Mouse (Mus musculus) cerebellum, adult 2 months (tissue): Measurements from ENCODE around the gene Trim71. TPM values are rescaled to one million over a fixed set of nuclear protein-coding genes. Genes with fewer than 3 reads are reported as not detected.

Experiments used
- DNase-seq, 2 experiments: peaks; one replicate each; pipeline ENCODE4 v3.0.0; 2021
- H3K27ac ChIP-seq: fragments of 200-500 bp; 2 replicates; pipeline ENCODE4 v1.5.1; 2012; ENCODE audit warnings: low read length, control low read depth, inconsistent platforms; ENCODE audit not compliant: insufficient read depth
- H3K27me3 ChIP-seq: fragments of 200-500 bp; 2 replicates; pipeline ENCODE4 v1.6.1; 2012; ENCODE audit warnings: inconsistent platforms, mild to moderate bottlenecking, low read length, moderate library complexity; ENCODE audit not compliant: control insufficient read depth, insufficient read depth
- H3K4me1 ChIP-seq: fragments of 200-500 bp; 2 replicates; pipeline ENCODE4 v1.6.1; 2011; ENCODE audit warnings: low read length; ENCODE audit not compliant: control insufficient read depth, insufficient read depth
- H3K4me3 ChIP-seq: fragments of 200-500 bp; replicated peaks from 2 replicates; pipeline ENCODE3; 2011; ENCODE audit warnings: mild to moderate bottlenecking, low read depth, low read length, control low read depth; ENCODE audit not compliant: insufficient read depth
- CTCF ChIP-seq: fragments of 200-500 bp; IDR thresholded peaks from 2 replicates; pipeline ENCODE4 v1.5.1; 2011; ENCODE audit warnings: low read depth, mild to moderate bottlenecking, control low read depth, low read length, moderate library complexity, borderline replicate concordance; ENCODE audit not compliant: insufficient read depth
- POLR2A ChIP-seq: fragments of 200-500 bp; IDR thresholded peaks from 2 replicates; pipeline ENCODE4 v1.6.1; 2011; ENCODE audit warnings: low read length, control low read depth, borderline replicate concordance; ENCODE audit not compliant: insufficient read depth
- WGBS: fragments of 180-500 bp; shearing (Covaris S2); methylation state at CpG from one replicate; pipeline ENCODE4 v1.1.7; 2018; 5-methylcytosine and 5-hydroxymethylcytosine counted together
- polyA plus RNA-seq: library from polyadenylated mRNA; depleted of rRNA; stranded (reverse); fragments of >200 nt; gene quantifications from 2 replicates; pipeline ENCODE4 v1.2.3, GENCODE M21; 2012

Trim71 gene
- polyA plus RNA-seq, 1 experiment, result 0.03 TPM

DNA sequence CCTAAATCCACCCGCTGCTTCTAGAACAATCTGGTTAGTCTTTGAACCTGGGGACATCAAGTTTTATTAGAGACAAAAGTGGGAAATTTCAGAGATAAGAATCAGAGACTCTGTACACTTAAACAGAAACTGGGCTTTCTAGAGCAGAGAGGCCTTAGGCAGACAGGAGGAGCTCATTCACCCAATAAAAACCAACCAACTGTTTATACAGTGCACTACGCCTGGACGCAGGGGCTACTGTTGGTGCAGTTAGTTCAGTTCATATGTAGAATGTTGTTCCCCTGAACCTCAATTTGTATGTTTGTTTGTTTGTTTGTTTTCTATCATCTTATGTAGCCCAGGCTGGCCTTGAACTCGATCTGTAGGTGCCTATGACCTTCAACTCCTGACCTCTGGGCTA lies 77.4 kb downstream of the Trim71 start:
- Histone ChIP-seq H3K27me3 (no peaks in the 10 kb centered on the region), H3K4me1 (no peaks in the 10 kb centered on the region), H3K4me3 (no peak overlapping the region), H3K27ac (no peak overlapping the region)
- 87% methylated on average over 4 of the region's 4 CpGs for WGBS
- no peak for DNase-seq
- no peak for TF ChIP-seq POLR2A
- TF ChIP-seq CTCF, result no peak

DNA sequence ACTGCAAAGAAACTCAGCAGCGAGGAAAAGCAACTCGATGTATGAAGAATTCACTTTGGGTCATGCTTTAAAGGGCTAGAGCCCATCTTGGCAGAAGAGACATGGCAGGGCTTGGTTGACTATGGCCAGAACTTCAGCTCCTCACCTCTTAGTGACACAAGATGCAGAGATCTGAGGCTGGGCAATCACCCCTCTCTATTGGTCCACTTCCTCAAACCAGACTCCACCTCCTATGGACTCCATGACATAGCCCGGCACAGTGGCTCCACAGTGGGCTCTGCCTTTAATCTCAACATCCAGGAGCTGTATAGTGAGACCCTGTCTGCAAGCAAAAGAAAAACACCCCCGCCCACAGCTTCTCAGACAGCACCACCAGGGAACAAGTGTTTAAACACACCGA lies 79.4 kb downstream of the Trim71 start:
- Histone ChIP-seq H3K27me3 (no peaks in the 10 kb centered on the region), H3K27ac (no peak overlapping the region), H3K4me1 (no peaks in the 10 kb centered on the region), H3K4me3 (no peak overlapping the region)
- TF ChIP-seq POLR2A, result no peak
- no peak for TF ChIP-seq CTCF
- DNase-seq, result no peak
- WGBS, result 83% methylated on average over 5 of the region's 5 CpGs

DNA sequence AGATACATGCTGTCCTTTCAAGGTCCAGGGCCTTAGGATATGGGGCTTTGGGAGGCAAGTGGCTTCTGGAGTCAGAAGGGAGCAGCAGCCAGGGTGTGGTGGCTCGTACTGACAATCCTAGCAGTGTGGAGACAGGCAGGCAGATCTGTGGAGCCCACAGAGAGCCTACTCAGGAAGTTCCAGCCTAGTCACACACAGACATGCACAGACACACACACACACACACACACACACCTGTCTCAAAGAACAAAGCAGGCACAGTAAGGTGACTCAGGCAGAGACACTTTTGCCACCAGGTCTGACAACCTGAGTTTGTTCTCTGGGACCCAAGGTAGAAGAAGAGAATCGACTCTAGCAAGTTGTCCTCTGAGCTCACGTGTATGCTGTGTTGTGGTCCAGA lies 83.2 kb downstream of the Trim71 start:
- H3K27ac ChIP-seq, result no peak overlapping the region
- no peaks in the 10 kb centered on the region for H3K27me3 ChIP-seq
- no peak overlapping the region for H3K4me3 ChIP-seq
- no peak for DNase-seq
- 74% methylated on average over 3 of the region's 3 CpGs for whole genome bisulfite sequencing
- H3K4me1 ChIP-seq, result no peaks in the 10 kb centered on the region
- TF ChIP-seq CTCF, result no peak
- TF ChIP-seq POLR2A, result no peak

DNA sequence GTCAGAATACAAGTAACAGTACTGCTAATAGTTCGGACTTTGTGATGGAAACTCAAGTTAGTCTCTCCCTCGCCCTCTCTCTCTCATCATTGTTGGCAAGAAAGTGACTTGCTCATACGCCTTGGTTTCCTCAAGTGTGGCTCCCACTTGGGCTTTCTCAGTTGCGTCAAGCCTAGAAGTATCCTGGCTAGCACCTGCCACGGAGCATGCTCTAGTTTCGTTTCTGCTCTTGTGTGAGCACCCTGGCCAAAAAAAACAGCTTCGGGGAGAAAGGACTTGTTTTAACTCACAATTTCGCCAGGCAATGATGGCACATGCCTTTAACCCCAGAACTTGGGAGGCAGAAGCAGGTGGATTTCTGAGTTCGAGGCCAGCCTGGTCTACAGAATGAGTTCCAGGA lies 87.2 kb downstream of the Trim71 start:
- TF ChIP-seq CTCF, result no peak
- TF ChIP-seq POLR2A, result no peak
- Histone ChIP-seq H3K27ac (no peak overlapping the region), H3K4me1 (no peaks in the 10 kb centered on the region), H3K27me3 (no peaks in the 10 kb centered on the region), H3K4me3 (no peak overlapping the region)
- 91% methylated on average over 9 of the region's 9 CpGs for WGBS
- no peak for DNase-seq

DNA sequence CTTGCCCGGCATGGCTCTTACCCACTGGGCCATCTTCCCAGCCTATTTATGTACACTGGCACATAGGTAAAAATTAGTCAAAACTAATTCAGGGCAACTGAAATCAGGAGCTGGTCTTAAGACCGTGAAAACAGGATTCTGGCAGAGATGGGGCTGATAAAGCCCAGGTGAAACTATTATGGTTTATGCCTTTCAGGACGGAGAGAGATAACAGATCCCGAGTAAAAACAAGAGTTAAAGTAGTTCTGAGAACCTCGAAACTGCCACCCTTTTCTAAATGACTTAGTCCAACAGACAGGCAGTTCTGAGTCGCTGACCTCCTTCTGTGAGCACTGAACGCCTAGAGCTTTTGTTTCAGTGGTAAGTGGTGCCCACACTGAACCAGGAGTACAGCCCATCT lies 92.3 kb downstream of the Trim71 start:
- Histone ChIP-seq H3K4me3 (no peak overlapping the region), H3K27me3 (no peaks in the 10 kb centered on the region), H3K27ac (no peak overlapping the region), H3K4me1 (no peaks in the 10 kb centered on the region)
- DNase-seq, result no peak
- WGBS, result 83% methylated on average over 7 of the region's 7 CpGs
- no peak for TF ChIP-seq CTCF
- TF ChIP-seq POLR2A, result no peak

DNA sequence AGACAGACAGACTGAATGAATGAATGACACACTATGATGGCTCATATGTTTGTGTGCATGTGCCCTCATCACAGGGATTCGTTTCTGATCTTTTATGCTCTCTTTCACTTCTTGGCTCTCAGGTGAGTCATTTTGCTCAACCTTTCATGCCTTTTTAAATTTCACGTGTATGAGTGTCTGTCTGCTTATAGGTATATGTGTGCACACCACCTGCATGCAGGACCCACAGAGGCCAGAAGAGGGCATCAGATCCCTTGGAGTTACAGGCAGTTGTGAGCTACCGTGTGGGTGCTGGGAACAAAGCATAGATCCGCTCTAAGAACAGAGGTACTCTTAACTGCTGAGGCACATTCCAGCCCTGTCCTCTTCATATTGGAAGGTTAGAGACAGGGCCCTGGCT lies 95.5 kb downstream of the Trim71 start:
- no peak for TF ChIP-seq CTCF
- Histone ChIP-seq H3K4me3 (no peak overlapping the region), H3K4me1 (no peaks in the 10 kb centered on the region), H3K27me3 (no peaks in the 10 kb centered on the region), H3K27ac (no peak overlapping the region)
- no peak for DNase-seq
- 95% methylated on average over 4 of the region's 4 CpGs for WGBS

DNA sequence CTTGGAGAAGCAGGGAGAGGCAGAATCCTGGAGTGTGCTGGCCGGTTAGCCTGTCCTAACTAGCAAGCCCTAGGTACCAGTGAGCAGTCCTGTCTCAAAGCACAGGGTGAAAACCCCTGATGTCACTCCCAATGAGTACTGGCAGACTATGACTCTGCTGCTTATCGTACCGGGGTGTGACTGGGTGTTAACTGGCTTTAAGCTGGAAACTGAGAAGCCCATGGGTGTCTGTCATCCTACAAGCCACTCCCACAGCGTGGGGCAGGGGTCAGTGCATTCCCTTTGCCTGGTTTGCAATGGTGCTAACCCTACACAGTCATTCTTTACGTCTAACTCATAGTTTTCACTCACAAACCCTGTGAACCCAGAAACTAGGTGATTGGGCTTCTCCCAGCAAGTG lies 96.0 kb downstream of the Trim71 start:
- no peaks in the 10 kb centered on the region for H3K27me3 ChIP-seq
- no peak for DNase-seq
- no peak overlapping the region for H3K4me3 ChIP-seq
- no peak overlapping the region for H3K27ac ChIP-seq
- H3K4me1 ChIP-seq, result no peaks in the 10 kb centered on the region
- WGBS, result 88% methylated on average over 5 of the region's 5 CpGs
- no peak for TF ChIP-seq POLR2A

DNA sequence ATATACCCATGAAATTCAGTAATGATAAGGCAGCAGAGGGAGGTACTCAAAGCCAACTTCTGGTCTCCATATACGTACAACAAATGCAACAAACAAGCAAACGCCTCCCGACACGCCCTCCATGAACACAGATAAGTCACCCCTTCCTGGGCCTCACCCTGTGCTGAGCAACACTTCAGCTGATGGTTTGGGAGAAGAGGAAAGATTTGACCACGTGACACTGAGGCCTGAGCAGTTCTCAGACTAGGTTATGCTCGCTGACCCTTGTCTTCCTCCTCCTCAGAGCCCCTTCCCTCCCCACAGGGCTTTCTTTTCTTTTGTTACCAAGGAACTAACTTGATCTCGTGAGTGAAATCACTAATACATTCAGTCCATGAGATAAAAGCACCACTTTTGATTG lies 97.3 kb downstream of the Trim71 start:
- Histone ChIP-seq H3K4me3 (no peak overlapping the region), H3K4me1 (no peaks in the 10 kb centered on the region), H3K27ac (no peak overlapping the region), H3K27me3 (no peaks in the 10 kb centered on the region)
- TF ChIP-seq POLR2A (no peak), CTCF (no peak)
- 53% methylated on average over 7 of the region's 7 CpGs for WGBS
- no peak for DNase-seq

DNA sequence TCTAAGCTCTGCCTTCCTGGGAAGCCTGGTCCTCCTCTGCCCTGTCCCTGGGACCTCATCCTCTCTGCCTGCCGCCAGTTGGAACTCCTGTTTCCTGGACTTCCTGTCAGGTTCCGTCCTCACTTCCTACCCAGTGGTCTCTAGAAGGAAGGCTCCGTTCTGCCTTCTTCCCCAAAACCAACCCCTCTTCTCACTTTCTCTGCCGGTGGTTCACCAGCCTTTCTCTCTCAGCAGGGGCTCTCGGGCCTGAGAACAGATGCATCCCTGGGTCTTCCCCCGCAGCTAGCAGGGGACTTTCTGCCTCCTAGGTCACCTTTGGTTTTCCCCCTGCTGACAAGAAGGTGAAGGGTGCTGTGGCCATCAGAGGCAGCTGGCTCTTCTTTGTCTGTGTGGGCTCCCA lies 98.7 kb downstream of the Trim71 start:
- TF ChIP-seq POLR2A (no peak), CTCF (no peak)
- H3K27ac ChIP-seq, result no peak overlapping the region
- 70% methylated on average over 6 of the region's 6 CpGs for WGBS
- H3K4me1 ChIP-seq, result no peaks in the 10 kb centered on the region
- DNase-seq, result no peak
- no peak overlapping the region for H3K4me3 ChIP-seq
- no peaks in the 10 kb centered on the region for H3K27me3 ChIP-seq
